Comparison of ENCODE assay signal across 20 mouse cellular contexts in genomic region chr6:108840861-108841640, GRCm38 (mm10). TPM values are rescaled to one million over a fixed set of nuclear protein-coding genes. Genes with fewer than 3 reads are reported as not detected.
DNase-seq lines count a peak whose midpoint lies in the region; TF ChIP-seq lines count a peak whose summit lies in the region.
"Had no signal": no experiment of that assay in that cellular context is flagged by ENCODE, and none has a peak within 500 bp of the region (broad histone marks: within the 10 kb centered on the region; RNA-seq: fewer than 3 reads in every experiment).

No protein-coding gene starts in this region.

- TF ChIP-seq RAD21 in CH12.LX (IDR thresholded peaks at IDR 0.05; ENCODE audit: low read depth, low read length): no peak

- no peaks in the 10 kb centered on the region for H3K9me3 ChIP-seq in heart, embryonic 10.5 days
- no peaks in the 10 kb centered on the region for H3K9me3 ChIP-seq in CH12.LX (replicated peaks; ENCODE audit: low read length)
- H3K9me3 ChIP-seq: embryonic facial prominence, embryonic 10.5 days; embryonic facial prominence, embryonic 12.5 days; forebrain, embryonic 13.5 days; forebrain, embryonic 15.5 days; G1E had no signal

- DNase-seq in heart, embryonic 10.5 days (ENCODE audit: low spot score): peak; percentile 65
- DNase-seq in heart, postnatal 36 days: no peak
- DNase-seq in thymus, adult 2 months: no peak
- DNase-seq in thymus, postnatal 25 days: no peak
- DNase-seq in CH12.LX (ENCODE audit: extremely low read depth): no peak
- no peak for DNase-seq in layer of hippocampus, postnatal 10 days (ENCODE audit: low spot score in 2 of 2)
- DNase-seq: adrenal gland, adult 8-10 months; adrenal gland, postnatal 14 days; adrenal gland, postnatal 36 days; cerebellum, adult 11-12 months; cerebellum, adult 2 months; cerebellum, adult 9-10 months; cerebellum, postnatal 10 days; cerebellum, postnatal 25 days had no signal

- H3K27ac ChIP-seq in heart, embryonic 10.5 days: no peak overlapping the region
- H3K27ac ChIP-seq in thymus, adult 2 months (ENCODE audit: control insufficient read depth, insufficient read depth, low read length): peak overlapping the region; percentile 62
- peak overlapping the region; percentile 21; the same call in 1 of the 2 replicates for H3K27ac ChIP-seq in CH12.LX (ENCODE audit: insufficient read depth, low read depth)
- H3K27ac ChIP-seq: embryonic facial prominence, embryonic 10.5 days; embryonic facial prominence, embryonic 12.5 days; forebrain, embryonic 13.5 days; forebrain, embryonic 15.5 days had no signal

- peaks cover 53% of the 10 kb centered on the region for H3K79me2 ChIP-seq in CH12.LX (replicated peaks; ENCODE audit: control insufficient read depth, extremely low read depth, insufficient read depth, poor library complexity, severe bottlenecking)

- TF ChIP-seq EP300 in CH12.LX (IDR thresholded peaks at IDR 0.05; ENCODE audit: low read length): no peak

- no peaks in the 10 kb centered on the region for H3K27me3 ChIP-seq in heart, embryonic 10.5 days (ENCODE audit: insufficient read depth, poor library complexity, severe bottlenecking)
- no peaks in the 10 kb centered on the region for H3K27me3 ChIP-seq in thymus, adult 2 months (ENCODE audit: control insufficient read depth, insufficient read depth, low read length)
- no peaks in the 10 kb centered on the region for H3K27me3 ChIP-seq in CH12.LX (replicated peaks)
- H3K27me3 ChIP-seq: embryonic facial prominence, embryonic 12.5 days; forebrain, embryonic 13.5 days; forebrain, embryonic 15.5 days; Patski had no signal

- dilution Hi-C loops in CH12.LX (cut with MboI; ENCODE audit: extremely low pct_ligation_motif_present, extremely low pct_unique_long_range_greater_than_20kb, low sequenced_read_pairs): no loop called here

- whole genome bisulfite sequencing in heart, embryonic 10.5 days: 94% methylated on average over 8 of the region's 8 CpGs
- 90% methylated on average over 8 of the region's 8 CpGs for WGBS in thymus, adult 2 months

- H3K36me3 ChIP-seq in heart, embryonic 10.5 days: peaks cover 61% of the 10 kb centered on the region
- peaks cover 74% of the 10 kb centered on the region for H3K36me3 ChIP-seq in thymus, adult 2 months (ENCODE audit: control insufficient read depth, insufficient read depth, low read length)
- H3K36me3 ChIP-seq in CH12.LX (replicated peaks in 1 of 2; ENCODE audit: control insufficient read depth in 1 of 2, insufficient read depth in 1 of 2, low read length in 1 of 2): peaks cover 65 to 81% of the 10 kb centered on the region in 2 experiments

- H3K4me2 ChIP-seq in CH12.LX (ENCODE audit: insufficient read depth, low read depth, poor library complexity, severe bottlenecking): no peak overlapping the region
- H3K4me2 ChIP-seq: embryonic facial prominence, embryonic 12.5 days; forebrain, embryonic 13.5 days; forebrain, embryonic 15.5 days had no signal

- H3K4me1 ChIP-seq in heart, embryonic 10.5 days: no peaks in the 10 kb centered on the region
- H3K4me1 ChIP-seq in thymus, adult 2 months (replicated peaks; ENCODE audit: control insufficient read depth, insufficient read depth, low read length): peaks cover 27% of the 10 kb centered on the region
- peaks cover 20 to 71% of the 10 kb centered on the region in 2 experiments for H3K4me1 ChIP-seq in CH12.LX (ENCODE audit: control insufficient read depth in 1 of 2, insufficient read depth in 2 of 2)
- H3K4me1 ChIP-seq: embryonic facial prominence, embryonic 10.5 days; forebrain, embryonic 13.5 days; forebrain, embryonic 15.5 days had no signal

- in situ Hi-C loops in CH12.LX (cut with MboI; ENCODE audit: low pct_ligation_motif_present, low pct_unique_long_range_greater_than_20kb, low sequenced_read_pairs): no loop called here

- H3K9ac ChIP-seq in CH12.LX (ENCODE audit: insufficient read depth, low read depth): no peak overlapping the region
- H3K9ac ChIP-seq: embryonic facial prominence, embryonic 12.5 days; forebrain, embryonic 13.5 days; forebrain, embryonic 15.5 days had no signal

- H3K4me3 ChIP-seq in heart, embryonic 10.5 days: no peak overlapping the region
- H3K4me3 ChIP-seq in thymus, adult 2 months (ENCODE audit: control insufficient read depth, insufficient read depth, low read length): no peak overlapping the region
- no peak overlapping the region for H3K4me3 ChIP-seq in CH12.LX (replicated peaks in 1 of 3; ENCODE audit: low read depth in 2 of 3, low read length in 2 of 3, poor library complexity in 1 of 3)
- H3K4me3 ChIP-seq: embryonic facial prominence, embryonic 10.5 days; embryonic facial prominence, embryonic 12.5 days; forebrain, embryonic 13.5 days; forebrain, embryonic 15.5 days had no signal

- no peak for TF ChIP-seq CTCF in thymus, adult 2 months (IDR thresholded peaks at IDR 0.05; ENCODE audit: borderline replicate concordance, control insufficient read depth, extremely low read depth, insufficient read depth, low read length, poor library complexity)
- no peak for TF ChIP-seq CTCF in CH12.LX (conservative IDR thresholded peaks at IDR 0.05 in 1 of 2, IDR thresholded peaks at IDR 0.05 in 1 of 2; ENCODE audit: low read depth in 2 of 2, low read length in 2 of 2)

- intact Hi-C loops in heart, postnatal 36 days (cut with DNase I): no loop called here

- TF ChIP-seq POLR2A in thymus, adult 2 months (IDR thresholded peaks at IDR 0.05; ENCODE audit: control insufficient read depth, extremely low read depth, insufficient read depth, low read length, poor library complexity): no peak
- TF ChIP-seq POLR2A in CH12.LX (IDR thresholded peaks at IDR 0.05; ENCODE audit: low read depth, low read length): no peak

TF ChIP-seq in CH12.LX, 34 proteins besides CTCF, POLR2A, EP300 and RAD21:
- TF ChIP-seq PAX5 (IDR thresholded peaks at IDR 0.05; ENCODE audit: low read length): no peak
- no peak for TF ChIP-seq ELF1 (IDR thresholded peaks at IDR 0.05; ENCODE audit: low read depth, low read length)
- no peak for TF ChIP-seq KAT2A (IDR thresholded peaks at IDR 0.05; ENCODE audit: insufficient replicate concordance, low read length)
- no peak for TF ChIP-seq UBTF (IDR thresholded peaks at IDR 0.05; ENCODE audit: low read depth, low read length)
- TF ChIP-seq BHLHE40 (IDR thresholded peaks at IDR 0.05; ENCODE audit: low read depth, low read length): no peak
- no peak for TF ChIP-seq E2F4 (IDR thresholded peaks at IDR 0.05; ENCODE audit: insufficient replicate concordance, low read depth, low read length)
- TF ChIP-seq MYC (IDR thresholded peaks at IDR 0.05; ENCODE audit: low read depth, low read length): no peak
- TF ChIP-seq MEF2A (IDR thresholded peaks at IDR 0.05; ENCODE audit: borderline replicate concordance, low read depth, low read length): no peak
- TF ChIP-seq CHD1 (IDR thresholded peaks at IDR 0.05; ENCODE audit: low read depth, low read length): no peak
- TF ChIP-seq NRF1 (IDR thresholded peaks at IDR 0.05; ENCODE audit: low read depth, low read length): no peak
- TF ChIP-seq TCF12 (IDR thresholded peaks at IDR 0.05; ENCODE audit: low read depth, low read length): no peak
- no peak for TF ChIP-seq ZNF384 (IDR thresholded peaks at IDR 0.05; ENCODE audit: low read depth, low read length)
- no peak for TF ChIP-seq SMC3 (IDR thresholded peaks at IDR 0.05; ENCODE audit: low read depth, low read length)
- no peak for TF ChIP-seq USF1 (IDR thresholded peaks at IDR 0.05; ENCODE audit: low read depth, low read length)
- no peak for TF ChIP-seq RCOR1 (conservative IDR thresholded peaks at IDR 0.05; ENCODE audit: low read depth, low read length)
- TF ChIP-seq MAX (IDR thresholded peaks at IDR 0.05; ENCODE audit: low read length): no peak

RNA-seq across cellular contexts. Expression of gene Edem1, which starts 12.6 kb away (rescaled TPM):
- 16.1 and 21.9 TPM in 2 replicates for polyA plus RNA-seq in heart, embryonic 10.5 days (2016; fragmentation: Nextera tagmentation; extraction: Ambion mirVana)
- 10 to 100 TPM; 10.6 to 12.4 TPM for total RNA-seq in heart, postnatal 36 days (2021)
- 241 and 286 TPM in 2 replicates for polyA plus RNA-seq in thymus, adult 2 months (2012; rRNA removed)
- total RNA-seq in CH12.LX (2012; rRNA removed) (70.9 and 100 TPM in 2 replicates), CH12.LX (2014; rRNA removed) (186 and 216 TPM in 2 replicates)
- 157 and 163 TPM in 2 replicates for polyA plus RNA-seq in CH12.LX (2012; ENCODE audit: insufficient read length, low read depth)
- total RNA-seq in layer of hippocampus, postnatal 10 days (2021): 10 to 100 TPM; 24.1 to 32.9 TPM

RNA-seq across cellular contexts. Expression of gene Arl8b, which starts 58.2 kb away (rescaled TPM):
- polyA plus RNA-seq in heart, embryonic 10.5 days (2016; fragmentation: Nextera tagmentation; extraction: Ambion mirVana): 62.6 and 65.8 TPM in 2 replicates
- total RNA-seq in heart, postnatal 36 days (2021): 10 to 100 TPM; 92.3 to 95.7 TPM
- 22.1 and 22.3 TPM in 2 replicates for polyA plus RNA-seq in thymus, adult 2 months (2012; rRNA removed)
- total RNA-seq in CH12.LX (2012; rRNA removed) (47.8 and 63.3 TPM in 2 replicates), CH12.LX (2014; rRNA removed) (170 and 197 TPM in 2 replicates)
- polyA plus RNA-seq in CH12.LX (2012; ENCODE audit: insufficient read length, low read depth): 125 and 141 TPM in 2 replicates
- 100 to 1,000 TPM; 142 to 165 TPM for total RNA-seq in layer of hippocampus, postnatal 10 days (2021)
